8 mouse cellular contexts compared by ENCODE assay signal in genomic region chr11:20038723-20039122, GRCm38 (mm10).
DNase-seq lines count a peak whose midpoint lies in the region; ATAC-seq and TF ChIP-seq lines count a peak whose summit lies in the region.

No protein-coding gene starts in this region.

- peak overlapping the region; percentile 15; the same call in 1 of the 2 replicates for H3K4me3 ChIP-seq in gastrocnemius, adult 2 months
- H3K4me3 ChIP-seq in E14TG2a.4 (replicated peaks; ENCODE audit: low read length): peak overlapping the region; percentile 61
- H3K4me3 ChIP-seq in embryonic facial prominence, embryonic 15.5 days (replicated peaks): no peak overlapping the region
- H3K4me3 ChIP-seq in limb, embryonic 12.5 days (replicated peaks): no peak overlapping the region

- 0 out of 2 replicates have a peak, but pooled peaks have one; percentile 27 for ATAC-seq in embryonic facial prominence, embryonic 15.5 days (ENCODE audit: insufficient number of reproducible peaks, low FRiP score, low TSS enrichment, low read depth)
- 0 out of 2 replicates have a peak, but pooled peaks have one; percentile 9 for ATAC-seq in limb, embryonic 12.5 days (ENCODE audit: insufficient number of reproducible peaks, insufficient read depth, low FRiP score, low TSS enrichment, low read depth)

- intact Hi-C loops in gastrocnemius, adult 2 months (cut with DNase I): no loop called here

- no peaks in the 10 kb centered on the region for H3K27me3 ChIP-seq in E14TG2a.4 (ENCODE audit: insufficient read depth, low read length)
- H3K27me3 ChIP-seq in embryonic facial prominence, embryonic 15.5 days: no peaks in the 10 kb centered on the region
- no peaks in the 10 kb centered on the region for H3K27me3 ChIP-seq in limb, embryonic 12.5 days

- TF ChIP-seq CTCF in gastrocnemius, adult 2 months (IDR thresholded peaks at IDR 0.05): no peak
- TF ChIP-seq CTCF in E14TG2a.4 (conservative IDR thresholded peaks at IDR 0.05; ENCODE audit: low read length): no peak

- H3K4me2 ChIP-seq in embryonic facial prominence, embryonic 15.5 days (replicated peaks): no peak overlapping the region; the same call in 1 of the 2 replicates
- H3K4me2 ChIP-seq in limb, embryonic 12.5 days: peak overlapping the region; percentile 11; the same call in 1 of the 2 replicates

- H3K36me3 ChIP-seq in E14TG2a.4 (ENCODE audit: insufficient read depth, low read length): no peaks in the 10 kb centered on the region
- H3K36me3 ChIP-seq in embryonic facial prominence, embryonic 15.5 days: no peaks in the 10 kb centered on the region
- no peaks in the 10 kb centered on the region for H3K36me3 ChIP-seq in limb, embryonic 12.5 days

- no peak overlapping the region for H3K9ac ChIP-seq in embryonic facial prominence, embryonic 15.5 days
- H3K9ac ChIP-seq in limb, embryonic 12.5 days (replicated peaks): no peak overlapping the region

- DNase-seq in gastrocnemius, adult 2 months: peak; percentile 26
- DNase-seq in gastrocnemius, adult 18-20 months (ENCODE audit: low spot score): no peak
- DNase-seq in telencephalon, adult 2 months (ENCODE audit: low read depth, low spot score): peak; percentile 96
- no peak for DNase-seq in urinary bladder, postnatal 36 days (ENCODE audit: low spot score in 2 of 2)
- no peak for DNase-seq in spleen, adult 18-20 months

- WGBS in embryonic facial prominence, embryonic 15.5 days: 17% methylated on average over 8 of the region's 8 CpGs
- WGBS in limb, embryonic 12.5 days: 32% methylated on average over 8 of the region's 8 CpGs

- peaks cover 92% of the 10 kb centered on the region for H3K4me1 ChIP-seq in E14TG2a.4 (replicated peaks; ENCODE audit: low read depth, low read length)
- peaks cover 33% of the 10 kb centered on the region for H3K4me1 ChIP-seq in embryonic facial prominence, embryonic 15.5 days
- H3K4me1 ChIP-seq in limb, embryonic 12.5 days (replicated peaks): peaks cover 41% of the 10 kb centered on the region

- no peak overlapping the region for H3K27ac ChIP-seq in gastrocnemius, adult 2 months
- no peak overlapping the region for H3K27ac ChIP-seq in embryonic facial prominence, embryonic 15.5 days (replicated peaks)
- 0 out of 2 replicates have a peak overlapping the region, but pooled peaks have one; percentile 35 for H3K27ac ChIP-seq in limb, embryonic 12.5 days

- no peaks in the 10 kb centered on the region for H3K9me3 ChIP-seq in E14TG2a.4 (ENCODE audit: low read length)
- H3K9me3 ChIP-seq in embryonic facial prominence, embryonic 15.5 days (replicated peaks): no peaks in the 10 kb centered on the region
- H3K9me3 ChIP-seq in limb, embryonic 12.5 days: no peaks in the 10 kb centered on the region

Comparison
In these comparisons a context has a peak if more than half of its experiments do, and no peak if none do; other contexts are left out.
1. DNase-seq: peak in gastrocnemius, adult 2 months (single experiment) and telencephalon, adult 2 months (single experiment); none in gastrocnemius, adult 18-20 months (single experiment), urinary bladder, postnatal 36 days (0 of 2) and spleen, adult 18-20 months (0 of 2).
2. H3K4me3 ChIP-seq: peak in gastrocnemius, adult 2 months (single experiment) and E14TG2a.4 (single experiment); none in embryonic facial prominence, embryonic 15.5 days (single experiment) and limb, embryonic 12.5 days (single experiment).